Mouse (Mus musculus) WW6 (cell line): ENCODE data around the gene Mbtps2.
A peak's percentile ranks its signal among the peaks of the same experiment; 100 is the strongest.

Source experiments
- DNase-seq: peaks from one replicate; pipeline ENCODE4 v3.0.0-alpha.2; 2013; ENCODE audit warnings: low read depth, low spot score

Mbtps2 gene

DNA sequence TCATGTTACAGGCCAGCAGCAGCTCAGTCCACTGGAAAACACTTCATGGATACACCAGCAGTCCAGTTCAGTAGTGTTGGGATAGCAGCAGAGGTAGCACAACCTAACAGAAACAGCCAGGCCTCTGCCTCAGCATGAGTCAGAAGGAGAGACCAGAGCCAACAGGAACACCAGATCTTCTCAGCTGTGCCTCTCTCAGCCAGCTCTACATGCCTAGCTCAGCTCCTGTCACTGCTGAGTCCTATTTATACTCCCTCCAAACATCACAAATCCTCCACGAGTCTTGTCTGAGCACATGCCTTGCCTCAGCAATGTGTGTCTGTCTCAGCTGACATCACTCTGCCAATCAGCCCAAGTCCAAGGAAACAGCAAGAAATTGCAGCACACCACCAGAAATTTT is 94.0 kb downstream of the Mbtps2 start:
- DNase-seq: no peak

DNA sequence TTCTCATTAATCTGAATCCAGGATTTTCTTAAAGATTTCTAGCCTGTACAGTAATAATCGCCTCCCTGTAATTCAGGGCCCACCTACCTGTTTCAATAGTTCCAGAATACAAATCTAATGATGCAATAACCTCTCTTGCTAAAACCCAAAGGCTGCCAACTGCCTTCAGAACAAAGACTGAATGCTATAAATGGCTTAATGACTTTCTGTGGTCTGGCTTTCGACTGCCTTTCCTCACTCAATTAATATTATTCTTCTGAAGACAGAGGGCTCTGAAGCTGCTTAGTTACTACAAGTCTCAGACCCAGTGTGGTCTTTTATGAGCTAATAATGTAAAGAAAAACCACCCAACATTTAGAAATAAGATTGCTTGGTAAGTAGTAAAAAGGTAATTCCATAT is 96.6 kb downstream of the Mbtps2 start:
- DNase-seq: no peak

DNA sequence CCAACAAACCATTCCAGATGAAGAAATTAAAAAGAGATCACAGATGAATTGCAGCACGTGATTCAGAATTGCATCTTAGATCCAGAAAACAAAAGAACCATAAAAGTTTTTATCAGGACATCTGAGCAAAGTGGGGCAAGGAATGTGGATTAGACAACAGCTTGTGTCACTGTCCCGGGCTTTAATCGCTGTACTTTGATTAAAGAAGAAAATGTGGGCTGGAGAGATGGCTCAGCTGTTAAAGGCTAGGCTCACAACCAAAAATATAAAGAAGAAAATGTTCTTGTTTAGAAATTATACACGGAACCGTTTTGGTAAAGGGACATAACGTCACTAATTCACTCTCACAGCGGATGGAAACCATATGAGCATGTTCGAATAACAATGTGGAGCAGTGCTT is 98.5 kb downstream of the Mbtps2 start:
- no peak for DNase-seq

DNA sequence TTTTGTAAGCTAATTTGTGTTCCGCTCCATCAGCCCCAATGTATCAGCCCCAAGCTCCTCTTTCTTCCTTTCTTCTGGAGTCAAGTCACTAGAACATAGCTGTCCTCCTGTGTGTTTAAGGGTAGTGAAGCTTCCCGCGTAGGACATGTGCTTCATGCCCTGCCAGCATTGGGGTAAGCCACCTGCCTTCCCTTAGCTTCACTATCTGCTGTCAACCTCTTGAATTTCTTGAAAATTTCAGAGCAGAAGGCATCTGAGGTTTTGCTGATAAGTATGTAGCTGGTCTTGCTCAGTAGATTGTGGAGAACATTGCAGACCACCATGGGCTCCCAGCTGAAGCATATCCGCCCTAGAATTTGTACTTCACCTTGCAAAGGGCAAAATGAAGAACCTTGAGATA is 105.4 kb downstream of the Mbtps2 start:
- no peak for DNase-seq

DNA sequence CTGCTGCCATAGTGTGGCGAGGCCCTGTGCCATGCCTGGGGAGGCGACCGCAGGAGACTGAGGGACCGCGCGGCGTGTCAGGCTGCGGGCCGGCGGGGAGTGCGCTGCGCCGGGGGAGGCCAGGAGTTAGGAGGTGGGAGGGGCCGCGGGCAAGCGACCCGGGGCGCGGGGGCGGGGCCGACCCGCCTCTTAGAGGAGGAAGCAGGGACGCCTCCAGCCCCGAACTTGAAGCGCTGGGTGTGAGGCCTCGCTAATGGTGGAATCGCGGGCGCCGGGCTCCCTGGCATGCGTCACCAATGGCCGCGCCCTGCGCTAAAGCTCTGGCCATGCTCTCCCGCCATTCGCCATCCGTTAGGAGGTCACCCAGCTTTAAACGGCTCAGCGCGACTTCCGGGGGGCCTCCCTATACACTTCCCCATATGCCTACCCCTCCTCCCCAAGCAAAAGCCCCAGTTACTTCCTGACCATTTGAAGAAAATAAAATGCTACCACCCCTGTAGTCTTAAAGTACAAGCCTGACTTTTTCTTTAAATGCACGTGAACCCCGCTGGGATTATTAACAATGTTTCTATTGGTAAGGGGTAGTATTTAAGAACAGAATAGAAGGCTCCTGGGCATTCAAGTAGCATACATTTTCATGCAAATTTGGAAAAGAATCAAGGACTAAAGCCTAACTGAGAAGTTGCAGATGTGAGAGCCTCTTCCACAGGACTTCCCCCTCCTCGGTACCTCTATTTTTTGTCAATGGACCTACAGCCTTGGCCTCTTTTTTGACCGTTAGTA is 106.4 kb downstream of the Mbtps2 start, which contains the start of gene Sms:
TSS of gene Sms (minus strand) at position 344 of the 783 bp plus-strand sequence.
- peak; percentile 36 for DNase-seq

DNA sequence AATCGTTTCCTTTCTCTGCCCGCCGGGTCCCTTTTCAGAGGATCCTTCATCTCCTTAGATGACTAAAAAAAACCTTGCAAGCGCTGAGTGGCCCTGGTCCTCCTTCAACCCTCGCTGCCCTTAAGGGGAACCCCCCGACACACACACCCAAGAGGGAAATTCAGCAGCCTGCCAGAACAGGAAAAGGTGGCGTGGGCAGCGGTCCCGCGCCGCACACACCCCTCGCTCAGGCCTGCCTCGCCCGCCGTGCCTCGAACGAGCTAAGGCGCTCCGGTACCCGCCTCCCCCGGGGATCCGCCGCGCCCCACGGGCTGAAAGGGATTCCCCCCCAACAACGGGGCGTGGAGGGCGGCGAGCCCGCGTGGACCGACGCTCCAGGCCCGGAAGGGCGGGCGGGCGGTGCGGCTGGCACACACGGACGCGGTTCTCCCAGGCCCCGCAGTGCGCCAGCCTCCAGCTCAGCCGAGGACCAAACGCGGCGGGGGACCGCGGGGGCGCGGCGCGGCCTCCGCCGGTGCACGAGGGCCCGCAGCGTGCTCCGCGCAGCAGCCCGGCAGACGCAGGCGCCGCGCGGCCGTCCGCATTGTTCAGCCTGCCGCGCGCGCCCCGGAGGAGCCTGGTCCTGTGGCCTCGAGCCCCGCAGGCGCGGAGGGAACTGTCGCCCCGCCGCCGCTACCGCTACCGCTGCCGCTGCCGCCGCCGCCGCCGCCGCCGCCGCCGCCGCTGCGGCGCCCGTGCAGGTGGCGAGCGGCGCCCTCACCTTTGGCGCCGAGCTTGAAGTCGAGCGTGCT is 107.2 kb downstream of the Mbtps2 start:
- no peak for DNase-seq

DNA sequence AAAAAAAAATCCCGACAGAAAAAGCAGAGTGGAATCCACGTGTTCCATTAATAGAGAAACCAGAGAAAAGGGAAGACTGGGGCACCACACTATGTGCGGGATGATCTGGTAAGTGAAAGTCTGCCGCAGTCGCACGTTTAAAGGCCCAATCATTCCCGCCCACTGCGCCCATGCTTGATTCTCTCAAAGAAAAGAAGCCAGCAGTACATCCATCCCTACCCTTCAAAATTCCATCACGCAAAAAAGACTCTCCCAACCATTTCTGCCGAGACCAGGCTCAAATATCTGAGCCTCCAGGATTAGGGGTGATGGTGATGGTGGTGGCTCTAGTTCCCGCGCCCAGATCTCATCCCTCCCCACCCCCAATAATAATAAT is 107.8 kb downstream of the Mbtps2 start:
- DNase-seq: no peak

DNA sequence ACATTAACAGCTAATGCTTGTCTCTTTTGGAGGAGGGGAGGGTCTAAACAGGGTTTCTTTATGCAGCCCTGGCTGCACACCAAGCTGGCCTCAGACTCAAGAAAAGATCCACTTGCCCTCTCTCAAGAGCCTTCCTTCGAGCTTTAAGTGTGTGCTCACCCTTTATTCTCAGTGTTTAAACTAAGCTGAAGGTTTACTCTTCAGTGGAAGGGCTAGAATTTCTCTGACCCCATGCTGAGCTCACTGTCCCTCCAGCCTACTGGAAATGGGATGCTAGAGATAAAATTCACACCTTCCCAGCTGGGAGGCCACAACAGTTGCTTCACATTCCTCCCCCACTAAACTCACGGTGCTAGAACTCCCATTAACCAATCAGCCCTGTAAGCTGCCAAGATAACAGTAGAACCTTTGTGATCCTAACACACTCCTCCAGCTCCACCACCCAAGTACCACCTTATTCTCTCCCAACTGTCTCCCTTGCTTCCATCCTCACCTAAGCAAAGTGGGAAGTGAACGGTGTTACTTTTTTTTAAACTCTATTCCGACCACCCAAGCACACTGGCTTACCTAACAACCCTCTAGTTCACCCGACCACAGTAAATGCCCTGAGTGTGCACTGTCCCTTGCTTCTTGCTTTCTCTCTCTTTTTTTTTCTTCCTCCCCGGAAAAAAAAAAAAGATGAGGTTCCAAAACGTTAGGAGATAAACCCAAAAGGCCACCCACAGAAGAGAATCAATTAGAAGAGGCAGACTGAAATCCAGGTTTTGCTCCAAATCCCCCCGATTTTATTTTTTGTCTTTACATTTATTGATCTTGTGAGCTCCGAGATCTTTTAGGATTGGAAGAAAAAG is 108.4 kb downstream of the Mbtps2 start:
- no peak for DNase-seq

DNA sequence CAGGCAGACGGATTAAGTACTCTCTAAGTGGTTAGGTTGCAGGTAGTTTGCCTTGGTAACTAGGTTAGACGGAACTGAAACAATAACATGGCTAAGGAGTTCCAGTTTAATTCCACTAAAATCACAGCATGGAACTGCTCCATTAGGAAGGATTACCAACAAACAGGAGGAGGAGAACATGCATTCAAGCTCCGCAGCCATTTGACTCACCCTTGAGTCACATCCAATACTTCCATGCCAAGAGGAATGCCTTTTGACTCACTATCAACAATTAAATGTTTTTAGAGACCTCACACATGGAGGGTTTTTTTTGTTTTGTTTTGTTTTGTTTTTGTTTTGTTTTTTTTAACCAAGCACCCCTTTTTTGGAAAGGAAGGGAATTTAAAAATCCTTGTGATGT is 109.7 kb downstream of the Mbtps2 start:
- DNase-seq: no peak

DNA sequence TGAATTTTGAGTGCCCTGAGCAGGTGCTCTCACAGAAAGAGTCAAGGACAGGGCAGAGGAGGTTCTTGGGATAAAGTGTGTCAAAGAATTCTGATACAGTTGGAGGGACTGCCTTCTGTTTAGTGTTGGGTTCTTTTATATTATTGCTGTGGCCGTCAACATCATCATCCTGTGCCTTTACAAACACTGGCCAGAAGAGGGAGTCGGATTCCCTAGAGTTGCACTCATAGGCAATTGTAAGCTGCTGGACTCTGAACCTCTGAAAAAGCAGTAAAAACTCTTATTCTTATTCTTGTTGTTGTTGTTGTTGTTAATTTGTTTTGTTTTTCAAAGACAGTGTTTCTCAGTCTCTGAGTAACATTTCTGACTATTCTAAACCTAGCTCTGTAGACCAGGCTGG is 111.8 kb downstream of the Mbtps2 start:
- no peak for DNase-seq
